In the genomic region with DNA sequence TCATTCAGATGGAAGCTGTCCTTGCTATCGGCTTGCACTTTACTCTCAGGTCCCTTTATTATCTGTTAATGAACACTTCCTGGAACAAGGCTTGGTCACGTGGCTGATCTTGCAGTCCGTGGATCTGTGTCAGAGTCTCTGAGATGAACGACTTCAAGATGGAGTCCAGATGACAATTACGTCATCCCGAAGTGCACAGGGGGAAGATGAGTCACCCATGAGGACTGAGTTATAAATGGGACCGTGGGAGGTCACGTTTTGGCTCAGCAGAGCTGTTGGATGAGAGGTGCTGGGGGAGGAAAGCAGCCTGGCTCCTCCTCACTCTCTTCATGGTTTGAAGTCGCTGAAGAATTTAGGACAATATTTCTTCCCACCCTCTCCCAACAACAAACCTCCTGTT, we compare ENCODE assay signal across 11 mouse cellular contexts.
A peak's percentile ranks its signal among the peaks of the same experiment; 100 is the strongest.
DNase-seq lines count a peak whose midpoint lies in the region; ATAC-seq and TF ChIP-seq lines count a peak whose summit lies in the region.
"Had no signal": no experiment of that assay in that cellular context is flagged by ENCODE, and none has a peak within 500 bp of the region (broad histone marks: within the 10 kb centered on the region; RNA-seq: fewer than 3 reads in every experiment).

No protein-coding gene starts in this region.

- no peaks in the 10 kb centered on the region for H3K27me3 ChIP-seq in kidney, postnatal 0 days (ENCODE audit: insufficient read depth, low read length)
- no peaks in the 10 kb centered on the region for H3K27me3 ChIP-seq in heart, postnatal 0 days (ENCODE audit: control insufficient read depth, insufficient read depth, low read length)
- H3K27me3 ChIP-seq in midbrain, embryonic 13.5 days = 0 out of 2 replicates have a peak, but pooled peaks cover 2% of the 10 kb centered on the region
- H3K27me3 ChIP-seq: forebrain, embryonic 15.5 days had no signal

- no peak overlapping the region for H3K27ac ChIP-seq in kidney, postnatal 0 days
- no peak overlapping the region for H3K27ac ChIP-seq in heart, postnatal 0 days (ENCODE audit: low read depth)
- H3K27ac ChIP-seq in midbrain, embryonic 13.5 days = no peak overlapping the region
- H3K27ac ChIP-seq: forebrain, embryonic 15.5 days had no signal

- H3K4me2 ChIP-seq in kidney, postnatal 0 days (ENCODE audit: low read length) = no peak overlapping the region
- H3K4me2 ChIP-seq in heart, postnatal 0 days (ENCODE audit: low read depth, low read length) = no peak overlapping the region
- no peak overlapping the region for H3K4me2 ChIP-seq in midbrain, embryonic 13.5 days (replicated peaks)
- H3K4me2 ChIP-seq: forebrain, embryonic 15.5 days had no signal

- H3K9ac ChIP-seq in kidney, postnatal 0 days (ENCODE audit: low read depth, low read length) = no peak overlapping the region
- no peak overlapping the region for H3K9ac ChIP-seq in heart, postnatal 0 days (replicated peaks; ENCODE audit: low read depth, low read length)
- H3K9ac ChIP-seq in midbrain, embryonic 13.5 days (replicated peaks) = no peak overlapping the region
- H3K9ac ChIP-seq: forebrain, embryonic 15.5 days had no signal

- no peak; the same call in 1 of the 2 replicates for ATAC-seq in kidney, postnatal 0 days (replicated peaks; ENCODE audit: low FRiP score, low read depth)
- no peak for ATAC-seq in heart, postnatal 0 days (ENCODE audit: insufficient read depth, low read depth)
- no peak for ATAC-seq in midbrain, embryonic 13.5 days
- ATAC-seq: forebrain, embryonic 15.5 days had no signal

- peak; percentile 24 for DNase-seq in kidney, postnatal 0 days (ENCODE audit: low spot score)
- DNase-seq in kidney, adult 9 months = no peak
- peak; percentile 62 to 84 for DNase-seq in frontal cortex, adult 2 months (ENCODE audit: extremely low spot score in 1 of 2, low spot score in 1 of 2)
- DNase-seq in heart, postnatal 0 days (ENCODE audit: low spot score) = peak; percentile 9
- peak; percentile 42 for DNase-seq in lung, postnatal 14 days
- DNase-seq in cerebellum, adult 18-20 months = no peak
- DNase-seq in testis, postnatal 14 days (ENCODE audit: low spot score) = no peak
- DNase-seq: cerebellum, postnatal 36 days; liver had no signal

- WGBS in kidney, postnatal 0 days = 47% methylated on average over 9 of the region's 9 CpGs
- WGBS in heart, postnatal 0 days = 54% methylated on average over 9 of the region's 9 CpGs
- WGBS in midbrain, embryonic 13.5 days = 91% methylated on average over 9 of the region's 9 CpGs

- H3K4me3 ChIP-seq in kidney, postnatal 0 days (replicated peaks; ENCODE audit: low read depth, low read length) = no peak overlapping the region
- no peak overlapping the region for H3K4me3 ChIP-seq in heart, postnatal 0 days (ENCODE audit: low read depth, low read length)
- no peak overlapping the region for H3K4me3 ChIP-seq in midbrain, embryonic 13.5 days (replicated peaks)
- H3K4me3 ChIP-seq: forebrain, embryonic 15.5 days had no signal

- no peak for TF ChIP-seq EP300 in heart, postnatal 0 days (IDR thresholded peaks at IDR 0.05; ENCODE audit: low read depth)

- no peaks in the 10 kb centered on the region for H3K4me1 ChIP-seq in kidney, postnatal 0 days (replicated peaks; ENCODE audit: insufficient read depth, low read length)
- H3K4me1 ChIP-seq in heart, postnatal 0 days (ENCODE audit: control insufficient read depth, insufficient read depth) = no peaks in the 10 kb centered on the region
- peaks cover 16% of the 10 kb centered on the region for H3K4me1 ChIP-seq in midbrain, embryonic 13.5 days (replicated peaks)

- no peaks in the 10 kb centered on the region for H3K36me3 ChIP-seq in kidney, postnatal 0 days (ENCODE audit: insufficient read depth, low read length)
- H3K36me3 ChIP-seq in heart, postnatal 0 days (replicated peaks; ENCODE audit: control insufficient read depth, insufficient read depth, low read length) = no peaks in the 10 kb centered on the region
- H3K36me3 ChIP-seq in midbrain, embryonic 13.5 days = no peaks in the 10 kb centered on the region
- H3K36me3 ChIP-seq: forebrain, embryonic 15.5 days had no signal

- no peak for TF ChIP-seq CTCF in kidney, postnatal 0 days (IDR thresholded peaks at IDR 0.05; ENCODE audit: low read depth)
- no peak for TF ChIP-seq CTCF in heart, postnatal 0 days (IDR thresholded peaks at IDR 0.05; ENCODE audit: low read depth)

- no peaks in the 10 kb centered on the region for H3K9me3 ChIP-seq in kidney, postnatal 0 days (replicated peaks; ENCODE audit: low read length)
- no peaks in the 10 kb centered on the region; the same call in 1 of the 2 replicates for H3K9me3 ChIP-seq in heart, postnatal 0 days (replicated peaks; ENCODE audit: control insufficient read depth, low read length)
- H3K9me3 ChIP-seq in midbrain, embryonic 13.5 days = no peaks in the 10 kb centered on the region
- H3K9me3 ChIP-seq: forebrain, embryonic 15.5 days had no signal

Comparison
In these comparisons a context has a peak if more than half of its experiments do, and no peak if none do; other contexts are left out.
1. DNase-seq: peak in kidney, postnatal 0 days (single experiment), frontal cortex, adult 2 months (2 of 2), heart, postnatal 0 days (single experiment) and lung, postnatal 14 days (single experiment); none in kidney, adult 9 months (single experiment), cerebellum, adult 18-20 months (0 of 2) and testis, postnatal 14 days (single experiment).